Mouse (Mus musculus) liver, embryonic 16.5 days (tissue): Measurements from ENCODE around the gene Wap. TPM values are rescaled to one million over a fixed set of nuclear protein-coding genes. Genes with fewer than 3 reads are reported as not detected.
A peak's percentile ranks its signal among the peaks of the same experiment; 100 is the strongest.

Experiments used
- ATAC-seq: fragments of 200-750 bp; cut with Nextera tagmentation; 2 replicates; pipeline ENCODE4 v1.8.0; 2017; ENCODE audit warnings: low read depth, mild to moderate bottlenecking, moderate number of reproducible peaks, moderate library complexity
- H3K27ac ChIP-seq: fragments of 300-500 bp; sonication (generic); 2 replicates; pipeline ENCODE4 v1.5.1; 2014; ENCODE audit warnings: mild to moderate bottlenecking, low read length
- H3K27me3 ChIP-seq: fragments of 300-500 bp; sonication (generic); 2 replicates; pipeline ENCODE4 v1.6.1; 2014; ENCODE audit warnings: low read depth, low read length, mixed read lengths; ENCODE audit not compliant: control insufficient read depth, insufficient read depth
- H3K36me3 ChIP-seq: fragments of 300-500 bp; sonication (generic); 2 replicates; pipeline ENCODE4 v1.6.1; 2014; ENCODE audit warnings: mild to moderate bottlenecking; ENCODE audit not compliant: control insufficient read depth, insufficient read depth
- H3K4me1 ChIP-seq: fragments of 300-500 bp; sonication (generic); 2 replicates; pipeline ENCODE4 v1.6.1; 2014; ENCODE audit warnings: low read depth, low read length, mixed read lengths; ENCODE audit not compliant: control insufficient read depth
- H3K4me2 ChIP-seq: fragments of 300-500 bp; sonication (generic); 2 replicates; pipeline ENCODE4 v1.6.1; 2014; ENCODE audit warnings: low read depth, low read length, mixed read lengths
- H3K4me3 ChIP-seq: fragments of 300-500 bp; sonication (generic); 2 replicates; pipeline ENCODE4 v1.5.1; 2014; ENCODE audit warnings: low read depth, mild to moderate bottlenecking, low read length
- H3K9ac ChIP-seq: fragments of 300-500 bp; sonication (generic); 2 replicates; pipeline ENCODE4 v1.6.1; 2014; ENCODE audit warnings: low read depth, low read length
- H3K9me3 ChIP-seq: fragments of 300-500 bp; sonication (generic); replicated peaks from 2 replicates; pipeline ENCODE4 v1.6.1; 2016; ENCODE audit warnings: low read length; ENCODE audit not compliant: control insufficient read depth
- WGBS: fragments of 180-500 bp; shearing (Covaris S2); extraction: QIAGEN DNeasy Blood & Tissue Kit; methylation state at CpG from one replicate; pipeline ENCODE4 v1.1.7; 2014; ENCODE audit not compliant: insufficient replicate concordance; 5-methylcytosine and 5-hydroxymethylcytosine counted together
- polyA plus RNA-seq: library from polyadenylated mRNA; unstranded; fragments of >200 nt; fragmentation: Nextera tagmentation; extraction: Ambion mirVana; gene quantifications from 2 replicates; pipeline ENCODE4 v1.2.1, GENCODE M21; 2015

Wap gene
- polyA plus RNA-seq, 1 experiment from 2014 or later: not detected

DNA sequence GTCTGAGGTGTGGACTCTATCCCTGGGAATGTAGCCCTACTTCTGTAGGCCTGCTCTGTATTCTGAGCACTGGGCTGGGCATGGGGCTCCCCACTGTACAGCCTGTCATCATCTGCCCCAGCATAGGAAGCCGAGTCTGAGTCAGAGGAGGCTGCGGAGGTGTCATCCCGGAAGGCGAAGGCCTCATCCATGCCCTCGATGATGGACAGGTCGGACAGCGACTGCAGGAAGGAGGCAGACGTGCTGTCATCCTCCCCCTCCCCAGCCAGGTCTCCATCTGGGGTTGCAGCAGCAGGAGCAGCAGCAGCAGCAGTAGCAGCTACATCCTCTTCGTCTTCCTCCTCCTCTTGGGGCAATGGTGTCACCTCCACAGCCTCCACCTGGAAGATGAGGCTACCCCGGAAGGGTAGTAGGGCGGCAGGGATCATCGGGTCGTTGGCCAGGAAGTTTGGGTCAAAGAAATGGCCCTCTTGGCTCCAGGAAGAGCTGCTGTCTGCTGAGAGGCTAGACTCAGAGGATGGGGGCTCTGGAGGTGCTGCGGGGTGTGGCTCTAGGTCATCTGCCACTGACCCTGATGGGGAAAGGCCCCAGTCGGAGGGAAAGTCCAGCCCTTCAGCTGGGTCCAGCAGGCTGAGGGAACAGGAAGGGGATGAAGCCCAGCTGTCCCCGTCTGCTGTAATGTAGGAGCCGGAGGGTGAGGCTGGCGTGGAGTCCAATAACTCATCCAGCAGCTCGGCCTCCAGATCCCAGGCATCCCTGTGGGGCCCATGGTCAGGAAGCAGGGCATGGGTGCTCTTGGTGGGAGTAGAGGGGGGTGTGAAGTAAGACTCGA, 36.6 kb downstream of the Wap start:
- no peak overlapping the region for H3K4me2 ChIP-seq
- 64% methylated on average over 20 of the region's 20 CpGs for WGBS
- H3K9me3 ChIP-seq: no peaks in the 10 kb centered on the region
- peaks cover 3% of the 10 kb centered on the region for H3K36me3 ChIP-seq
- peaks cover 42% of the 10 kb centered on the region for H3K27me3 ChIP-seq
- peaks cover 30% of the 10 kb centered on the region for H3K4me1 ChIP-seq
- no peak overlapping the region for H3K9ac ChIP-seq
- H3K27ac ChIP-seq: no peak overlapping the region
- ATAC-seq: no peak
- H3K4me3 ChIP-seq: no peak overlapping the region

DNA sequence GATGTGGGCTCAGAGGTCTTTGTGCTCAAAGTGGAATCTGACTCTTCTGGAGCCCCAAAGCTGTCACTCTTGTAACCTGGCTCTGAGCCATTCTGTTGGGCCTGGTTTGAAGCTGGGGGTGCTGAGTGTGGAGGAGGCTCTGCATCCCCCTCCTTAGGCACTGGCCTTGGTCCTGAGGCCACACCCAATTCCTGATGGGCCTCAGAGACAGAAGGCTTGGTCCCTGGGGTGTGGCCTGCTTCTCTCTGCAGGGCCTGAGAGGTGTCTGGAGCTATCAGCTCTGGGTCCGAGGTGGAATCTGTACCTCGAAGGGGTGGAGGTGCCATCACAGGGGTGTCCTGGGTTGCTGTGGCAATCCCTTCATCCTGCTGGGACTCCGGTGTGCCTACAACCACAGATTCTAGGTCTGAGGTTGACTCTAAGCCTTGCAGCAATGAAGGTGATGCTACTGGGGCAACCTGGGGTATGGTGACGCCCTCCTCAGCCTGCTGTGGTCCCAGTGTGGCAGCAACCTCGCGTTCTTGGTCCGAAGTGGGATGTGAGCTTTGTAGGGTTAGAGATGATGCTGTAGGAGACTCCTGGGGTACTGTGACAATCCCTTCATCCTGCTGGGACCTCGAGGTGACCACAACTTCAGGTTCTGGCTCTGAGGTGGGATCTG, 38.0 kb downstream of the Wap start:
- peak; percentile 41; the same call in 1 of the 2 replicates for ATAC-seq
- H3K9ac ChIP-seq: no peak overlapping the region
- WGBS: 55% methylated on average over 8 of the region's 8 CpGs
- peaks cover 29% of the 10 kb centered on the region for H3K27me3 ChIP-seq
- peaks cover 14% of the 10 kb centered on the region for H3K36me3 ChIP-seq
- H3K4me1 ChIP-seq: peaks cover 35% of the 10 kb centered on the region
- H3K4me3 ChIP-seq: no peak overlapping the region
- H3K4me2 ChIP-seq: 0 out of 2 replicates have a peak overlapping the region, but pooled peaks have one; percentile 36
- H3K9me3 ChIP-seq: no peaks in the 10 kb centered on the region
- H3K27ac ChIP-seq: peak overlapping the region; percentile 42; the same call in 1 of the 2 replicates

DNA sequence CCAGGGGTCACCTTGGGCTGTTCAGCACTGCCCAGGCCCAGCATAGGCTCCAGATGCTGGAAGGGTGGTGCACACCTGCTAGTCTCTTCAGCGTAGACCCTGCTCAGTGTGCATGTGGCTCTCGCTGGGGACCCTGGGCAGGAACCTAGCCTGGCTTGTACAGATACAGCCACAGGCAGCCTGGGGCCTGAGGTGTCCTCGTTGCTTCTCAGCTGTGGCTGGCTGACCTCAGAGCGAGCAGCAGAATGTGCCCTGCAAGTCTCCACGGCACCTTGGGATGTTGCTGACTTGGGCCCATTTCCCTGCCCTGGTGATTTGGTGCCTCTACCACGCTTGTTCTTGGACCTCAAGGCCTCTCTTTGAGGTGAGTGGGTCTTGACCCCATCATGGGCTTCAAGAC, 38.6 kb downstream of the Wap start:
- ATAC-seq: no peak
- WGBS: 56% methylated on average over 6 of the region's 6 CpGs
- H3K27ac ChIP-seq: peak overlapping the region; percentile 42; the same call in 1 of the 2 replicates
- H3K4me1 ChIP-seq: peaks cover 38% of the 10 kb centered on the region
- H3K36me3 ChIP-seq: peaks cover 14% of the 10 kb centered on the region
- no peaks in the 10 kb centered on the region for H3K9me3 ChIP-seq
- no peak overlapping the region for H3K9ac ChIP-seq
- H3K4me3 ChIP-seq: no peak overlapping the region
- H3K4me2 ChIP-seq: peak overlapping the region; percentile 36
- H3K27me3 ChIP-seq: peaks cover 23% of the 10 kb centered on the region

DNA sequence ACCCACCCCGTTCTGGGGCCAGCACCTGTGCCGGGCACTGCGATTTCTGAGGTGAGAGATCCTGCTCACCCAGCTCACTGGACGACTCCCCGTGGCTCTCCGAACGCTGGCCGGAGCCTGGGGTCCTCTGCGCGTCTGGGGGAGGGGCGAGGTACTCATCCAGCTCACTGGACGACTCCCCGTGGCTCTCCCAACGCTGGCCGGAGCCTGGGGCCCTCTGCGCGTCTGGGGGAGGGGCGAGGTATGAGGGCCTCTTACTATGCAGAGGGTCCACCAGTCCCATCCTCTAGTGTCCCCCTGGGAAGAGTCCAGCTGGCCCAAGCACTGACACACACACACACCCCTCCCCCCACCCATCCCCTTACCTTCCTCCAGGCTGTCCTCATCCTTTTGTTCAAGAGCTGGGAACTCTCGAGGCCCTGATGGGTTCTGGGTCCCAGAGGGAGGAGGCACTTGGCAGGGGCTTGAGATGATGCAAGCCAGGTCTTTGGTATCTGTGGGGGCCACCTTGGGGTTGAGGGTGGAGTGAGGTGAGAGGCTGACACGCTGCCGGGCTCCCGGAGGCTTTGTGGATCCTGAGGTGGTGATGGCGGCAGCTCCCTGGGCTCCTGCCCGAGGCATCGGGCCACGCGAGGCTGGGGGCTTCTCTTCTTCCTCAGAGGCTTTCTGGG, 39.3 kb downstream of the Wap start:
- WGBS: 45% methylated on average over 27 of the region's 27 CpGs
- Histone ChIP-seq H3K9ac (peak overlapping the region; percentile 34), H3K4me1 (peaks cover 45% of the 10 kb centered on the region), H3K4me3 (peak overlapping the region; percentile 35), H3K36me3 (peaks cover 21% of the 10 kb centered on the region), H3K4me2 (peak overlapping the region; percentile 36), H3K27ac (no peak overlapping the region), H3K9me3 (no peaks in the 10 kb centered on the region), H3K27me3 (peaks cover 16% of the 10 kb centered on the region)
- ATAC-seq: peak; percentile 35

DNA sequence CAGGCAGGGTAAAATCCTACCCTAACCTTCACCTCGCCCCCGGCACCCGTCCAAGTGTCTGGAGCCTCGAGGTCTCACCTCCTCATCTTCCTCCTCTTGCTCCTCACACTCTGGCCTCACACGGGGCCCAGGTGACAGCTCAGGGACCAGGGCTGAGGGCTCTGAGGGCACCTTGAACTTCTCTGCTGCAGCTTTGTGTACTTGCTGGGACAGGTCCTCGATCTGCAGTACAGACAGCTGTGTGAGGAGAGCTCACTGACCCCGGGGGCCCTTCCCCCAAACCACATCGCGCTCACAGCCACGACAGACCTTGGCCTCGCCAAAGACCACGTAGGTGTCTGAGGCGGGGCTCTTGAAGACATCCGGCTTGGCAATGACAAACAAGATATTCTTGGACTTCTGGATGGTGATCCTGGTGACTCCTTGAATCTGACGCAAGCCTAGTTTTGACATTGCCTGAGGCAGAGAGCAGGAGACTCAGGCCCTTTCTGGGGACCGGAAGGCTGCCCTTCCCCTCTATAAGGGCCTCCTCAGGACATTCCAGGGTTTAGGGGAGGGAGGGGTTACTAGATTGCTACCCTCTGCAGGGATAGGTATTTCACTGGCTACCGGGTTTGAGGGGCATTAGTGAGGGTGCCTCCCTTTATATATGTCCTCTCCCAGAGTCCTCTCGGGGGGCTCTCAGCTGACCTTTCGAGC, 40.1 kb downstream of the Wap start:
- peaks cover 29% of the 10 kb centered on the region for H3K36me3 ChIP-seq
- peaks cover 50% of the 10 kb centered on the region for H3K4me1 ChIP-seq
- H3K27me3 ChIP-seq: peaks cover 9% of the 10 kb centered on the region
- H3K4me3 ChIP-seq: peak overlapping the region; percentile 35
- ATAC-seq: no peak
- peak overlapping the region; percentile 36 for H3K4me2 ChIP-seq
- H3K9me3 ChIP-seq: no peaks in the 10 kb centered on the region
- H3K27ac ChIP-seq: no peak overlapping the region
- 65% methylated on average over 19 of the region's 19 CpGs for WGBS
- H3K9ac ChIP-seq: peak overlapping the region; percentile 34; the same call in 1 of the 2 replicates

DNA sequence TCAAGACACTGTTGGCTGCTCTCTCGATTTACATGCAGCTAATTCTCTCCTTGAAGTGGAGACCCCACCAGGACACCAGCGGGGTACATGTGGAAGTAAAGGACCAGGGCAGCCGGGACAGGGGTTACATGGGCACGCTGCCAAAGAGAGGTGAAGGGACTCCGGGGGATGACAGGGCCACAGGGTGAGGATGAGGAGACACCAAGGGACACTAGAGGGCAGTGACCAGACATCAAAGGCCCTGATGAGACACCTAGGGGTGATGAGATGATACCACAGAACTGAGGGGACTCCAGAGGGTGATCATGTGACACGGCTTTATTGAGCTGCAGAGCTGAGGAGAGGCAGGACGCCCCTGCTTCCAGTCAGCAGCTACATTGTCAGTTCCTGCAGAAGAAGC, 40.9 kb downstream of the Wap start:
- no peak overlapping the region for H3K4me3 ChIP-seq
- 71% methylated on average over 7 of the region's 7 CpGs for WGBS
- no peaks in the 10 kb centered on the region for H3K9me3 ChIP-seq
- H3K4me2 ChIP-seq: no peak overlapping the region
- H3K9ac ChIP-seq: no peak overlapping the region
- ATAC-seq: no peak
- peaks cover 53% of the 10 kb centered on the region for H3K4me1 ChIP-seq
- no peak overlapping the region for H3K27ac ChIP-seq
- peaks cover 37% of the 10 kb centered on the region for H3K36me3 ChIP-seq
- peaks cover 1% of the 10 kb centered on the region; the same call in 1 of the 2 replicates for H3K27me3 ChIP-seq

DNA sequence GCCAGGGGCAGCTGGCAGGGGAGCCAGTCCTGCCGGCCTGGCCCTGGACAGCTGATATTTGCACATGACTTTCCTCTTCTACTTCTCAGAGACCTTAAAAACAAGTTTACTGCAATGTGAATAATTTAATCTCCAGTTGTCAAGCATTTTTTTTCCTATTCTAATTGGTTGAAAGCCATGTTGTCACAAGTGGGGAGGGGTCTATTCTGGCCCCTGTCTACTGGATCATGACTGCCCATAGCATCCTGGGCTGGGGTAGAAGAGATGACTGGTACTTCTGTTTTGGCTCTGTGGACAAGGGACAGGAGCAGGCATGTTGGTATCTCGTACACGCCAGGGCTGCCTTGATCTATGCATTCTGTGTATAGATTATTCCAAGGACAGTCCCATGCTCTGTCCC, 41.8 kb downstream of the Wap start:
- H3K4me3 ChIP-seq: no peak overlapping the region
- WGBS: 76% methylated on average over 3 of the region's 3 CpGs
- H3K9me3 ChIP-seq: no peaks in the 10 kb centered on the region
- no peaks in the 10 kb centered on the region for H3K27me3 ChIP-seq
- peaks cover 61% of the 10 kb centered on the region for H3K4me1 ChIP-seq
- no peak overlapping the region for H3K4me2 ChIP-seq
- peaks cover 42% of the 10 kb centered on the region for H3K36me3 ChIP-seq
- ATAC-seq: no peak
- H3K9ac ChIP-seq: no peak overlapping the region; the same call in 1 of the 2 replicates
- H3K27ac ChIP-seq: peak overlapping the region; percentile 21; the same call in 1 of the 2 replicates

DNA sequence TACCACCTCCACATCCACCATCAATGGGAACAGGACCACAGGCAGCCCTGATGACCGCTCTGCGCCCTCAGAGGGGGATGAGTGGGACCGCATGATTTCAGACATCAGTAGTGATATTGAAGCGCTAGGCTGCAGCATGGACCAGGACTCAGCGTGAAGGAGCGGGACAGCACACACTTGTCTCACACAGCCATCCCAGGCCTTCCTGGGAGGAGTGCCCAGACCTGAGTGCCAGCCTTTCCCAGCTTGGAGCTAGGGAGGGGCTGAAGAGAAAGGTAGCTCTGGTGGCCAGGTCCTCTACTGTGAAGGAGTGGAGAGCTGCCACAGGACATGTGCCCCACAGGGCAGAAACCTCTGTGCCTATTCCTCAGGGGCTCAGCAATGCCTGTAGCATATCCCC, 42.2 kb downstream of the Wap start:
- H3K36me3 ChIP-seq: peaks cover 42% of the 10 kb centered on the region
- no peak overlapping the region; the same call in 1 of the 2 replicates for H3K9ac ChIP-seq
- H3K4me3 ChIP-seq: no peak overlapping the region
- H3K27ac ChIP-seq: peak overlapping the region; percentile 21; the same call in 1 of the 2 replicates
- WGBS: 88% methylated on average over 6 of the region's 6 CpGs
- no peaks in the 10 kb centered on the region for H3K27me3 ChIP-seq
- H3K4me2 ChIP-seq: no peak overlapping the region
- H3K9me3 ChIP-seq: no peaks in the 10 kb centered on the region
- peaks cover 65% of the 10 kb centered on the region for H3K4me1 ChIP-seq
- ATAC-seq: no peak
